Mouse (Mus musculus) left cerebral cortex, postnatal 36 days (tissue): ENCODE results near the gene Rasa2. TPM values are rescaled to one million over a fixed set of nuclear protein-coding genes. Genes with fewer than 3 reads are reported as not detected.
"Not testable (repeated sequence)": the region's sequence is repeated elsewhere in the genome, so short reads cannot be mapped to it uniquely, and the experiment has no call there.

Experiments
- DNase-seq, 2 experiments: peaks; one replicate each; pipeline ENCODE4 v3.0.0; 2021 to 2022; ENCODE audit warnings: low spot score in 2 of 2, mixed read lengths in 1 of 2
- intact Hi-C: fragments of 180-260 bp; cut with DNase I; formaldehyde crosslinking; loops from one replicate; pipeline ENCODE4 v1.15.1; 2025
- total RNA-seq, 2 experiments: library from RNA; stranded (reverse); gene quantifications; 2 replicates each; pipeline ENCODE4 v1.2.3; 2021

Gene Rasa2
- total RNA-seq, 2 experiments from 2014 or later, result 31.0 to 32.4 TPM

- DNase-seq, result peak; percentile 39 to 41
- intact Hi-C loops, result no loop called here
These were observed 94.4 kb downstream of the Rasa2 start for GRCm38 (mm10) chr9:96536895-96537614.

- intact Hi-C loops, DNase-seq: not testable (repeated sequence)
These were observed 95.3 kb downstream of the Rasa2 start for GRCm38 (mm10) chr9:96536093-96536492.

- intact Hi-C loops, result no loop called here
- DNase-seq, result no peak
These were observed 96.0 kb downstream of the Rasa2 start for GRCm38 (mm10) chr9:96535431-96535830.

- DNase-seq, result no peak
- intact Hi-C loops, result no loop called here
These were observed 97.2 kb downstream of the Rasa2 start for GRCm38 (mm10) chr9:96534256-96534655.

- intact Hi-C loops, result no loop called here
- DNase-seq, result no peak
These were observed 97.9 kb downstream of the Rasa2 start for GRCm38 (mm10) chr9:96533476-96533875.

GRCm38 (mm10) chr9:96532531-96532930, 98.9 kb downstream of the Rasa2 start:
- intact Hi-C loops, result no loop called here
- DNase-seq, result no peak

- intact Hi-C loops, result no loop called here
- DNase-seq, result no peak
These were observed 100.7 kb downstream of the Rasa2 start for GRCm38 (mm10) chr9:96530674-96531081.

GRCm38 (mm10) chr9:96529961-96530673, 101.3 kb downstream of the Rasa2 start:
- DNase-seq, result no peak
- intact Hi-C loops, result no loop called here

GRCm38 (mm10) chr9:96526011-96526410, 105.4 kb downstream of the Rasa2 start:
- intact Hi-C loops, result no loop called here
- no peak for DNase-seq

- intact Hi-C loops, result no loop called here
- no peak for DNase-seq
These were observed 106.4 kb downstream of the Rasa2 start, which contains the start of gene Gm28729 for GRCm38 (mm10) chr9:96524972-96525506. Gene Gm28729 (minus strand): TSS chr9:96525264.

- DNase-seq, result no peak
- intact Hi-C loops, result no loop called here
These were observed 108.3 kb downstream of the Rasa2 start for GRCm38 (mm10) chr9:96523148-96523547.

GRCm38 (mm10) chr9:96521574-96521973, 109.8 kb downstream of the Rasa2 start:
- DNase-seq, intact Hi-C loops: not testable (repeated sequence)

GRCm38 (mm10) chr9:96517429-96517828, 114.0 kb downstream of the Rasa2 start:
- DNase-seq, result no peak
- intact Hi-C loops, result no loop called here

GRCm38 (mm10) chr9:96516806-96517205, 114.6 kb downstream of the Rasa2 start:
- intact Hi-C loops, result no loop called here
- DNase-seq, result no peak

- intact Hi-C loops, result no loop called here
- no peak for DNase-seq
These were observed 115.7 kb downstream of the Rasa2 start for GRCm38 (mm10) chr9:96515737-96516136.

GRCm38 (mm10) chr9:96514278-96514677, 117.1 kb downstream of the Rasa2 start:
- DNase-seq, result no peak
- intact Hi-C loops, result no loop called here

- no peak for DNase-seq
- intact Hi-C loops, result no loop called here
These were observed 125.4 kb downstream of the Rasa2 start for GRCm38 (mm10) chr9:96506011-96506498.

GRCm38 (mm10) chr9:96505156-96505555, 126.3 kb downstream of the Rasa2 start:
- intact Hi-C loops, result no loop called here

GRCm38 (mm10) chr9:96504116-96504895, 127.1 kb downstream of the Rasa2 start:
- no peak for DNase-seq
- intact Hi-C loops, result no loop called here

More at GRCm38 (mm10) chr9:96505156-96505555, 126.3 kb downstream of the Rasa2 start:
- no peak for DNase-seq
